Mouse (Mus musculus): ENCODE data around the gene Ankrd39. TPM values are rescaled to one million over a fixed set of nuclear protein-coding genes. Genes with fewer than 3 reads are reported as not detected.
A peak's percentile ranks its signal among the peaks of the same experiment; 100 is the strongest.
"Not testable (repeated sequence)": the region's sequence is repeated elsewhere in the genome, so short reads cannot be mapped to it uniquely, and the experiment has no call there.

The Ankrd39 gene
- total and polyA plus RNA-seq, 3 experiments: 6.2 to 11.1 (median 6.3) TPM

- Histone ChIP-seq H3K4me1 (ENCODE audit: control insufficient read depth, insufficient read depth, low read length) (peaks cover 2% of the 10 kb centered on the region; the same call in 1 of the 2 replicates), H3K27me3 (ENCODE audit: control insufficient read depth, insufficient read depth, low read length) (no peaks in the 10 kb centered on the region), H3K79me2 (replicated peaks; ENCODE audit: control insufficient read depth, insufficient read depth, low read length) (no peaks in the 10 kb centered on the region), H3K9ac (ENCODE audit: low read depth, low read length) (no peak overlapping the region), H3K4me3 (no peak overlapping the region), H3K36me3 (ENCODE audit: control insufficient read depth, insufficient read depth, low read length) (no peaks in the 10 kb centered on the region), H3K27ac (no peak overlapping the region)
- DNase-seq: no peak
- 94% methylated on average over 12 of the region's 12 CpGs for WGBS
- intact Hi-C loops (cut with DNase I): no loop called here
- no peak for TF ChIP-seq CTCF (IDR thresholded peaks at IDR 0.05)
- TF ChIP-seq POLR2A (IDR thresholded peaks at IDR 0.05; ENCODE audit: insufficient read depth, low read depth, low read length): no peak
- TF ChIP-seq EP300 (IDR thresholded peaks at IDR 0.05; ENCODE audit: insufficient read depth, low read depth, low read length): no peak
These were observed 6.4 kb downstream of the Ankrd39 start for GRCm38 (mm10) chr1:36540807-36541206.

DNA sequence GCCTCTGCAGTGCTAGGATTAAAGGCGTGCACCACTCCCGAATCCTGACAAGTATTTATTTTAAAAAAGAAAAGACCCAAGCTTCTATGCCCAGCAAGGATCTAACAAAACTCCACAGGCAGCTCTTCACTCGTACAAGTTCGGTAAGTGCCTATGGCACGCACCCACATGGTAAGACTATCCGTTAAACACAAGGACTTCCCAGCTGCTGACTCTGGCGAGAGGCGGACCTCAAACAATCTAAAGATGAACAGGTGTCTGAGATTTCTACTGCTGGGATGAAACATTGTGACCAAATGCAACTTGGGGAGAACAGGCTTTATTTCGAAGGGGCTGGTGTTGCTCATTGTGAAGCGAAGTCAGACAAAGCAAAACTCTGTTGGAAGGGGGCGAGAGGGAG lies 7.1 kb downstream of the Ankrd39 start:
- no peak for TF ChIP-seq EP300 (IDR thresholded peaks at IDR 0.05; ENCODE audit: insufficient read depth, low read depth, low read length)
- TF ChIP-seq CTCF (IDR thresholded peaks at IDR 0.05): no peak
- no peak for TF ChIP-seq POLR2A (IDR thresholded peaks at IDR 0.05; ENCODE audit: insufficient read depth, low read depth, low read length)
- no peaks in the 10 kb centered on the region for H3K36me3 ChIP-seq (ENCODE audit: control insufficient read depth, insufficient read depth, low read length)
- H3K4me3 ChIP-seq: no peak overlapping the region
- peaks cover 3% of the 10 kb centered on the region; the same call in 1 of the 2 replicates for H3K4me1 ChIP-seq (ENCODE audit: control insufficient read depth, insufficient read depth, low read length)
- peak overlapping the region; percentile 68 for H3K27ac ChIP-seq
- WGBS: 94% methylated on average over 11 of the region's 11 CpGs
- intact Hi-C loops (cut with DNase I): no loop called here
- H3K9ac ChIP-seq (ENCODE audit: low read depth, low read length): no peak overlapping the region
- H3K79me2 ChIP-seq (replicated peaks; ENCODE audit: control insufficient read depth, insufficient read depth, low read length): no peaks in the 10 kb centered on the region
- no peak for DNase-seq
- H3K27me3 ChIP-seq (ENCODE audit: control insufficient read depth, insufficient read depth, low read length): no peaks in the 10 kb centered on the region

GRCm38 (mm10) chr1:36539186-36539585 lies 8.1 kb downstream of the Ankrd39 start, which contains the start of gene Gm42417:
TSS of gene Gm42417 (minus strand) at chr1:36539429.
- H3K36me3 ChIP-seq (ENCODE audit: control insufficient read depth, insufficient read depth, low read length): no peaks in the 10 kb centered on the region
- intact Hi-C loops (cut with DNase I): no loop called here
- 55% methylated on average over 9 of the region's 9 CpGs for whole genome bisulfite sequencing
- H3K27ac ChIP-seq: peak within 1 kb of the TSS; percentile 75
- no peak within 1 kb of the TSS for H3K4me3 ChIP-seq
- no peak within 1 kb of the TSS for H3K9ac ChIP-seq (ENCODE audit: low read depth, low read length)
- TF ChIP-seq CTCF (IDR thresholded peaks at IDR 0.05) (no peak), EP300 (IDR thresholded peaks at IDR 0.05; ENCODE audit: insufficient read depth, low read depth, low read length) (peak; percentile 88)
- H3K79me2 ChIP-seq (replicated peaks; ENCODE audit: control insufficient read depth, insufficient read depth, low read length): no peaks in the 10 kb centered on the region
- peak; percentile 77 to 88 for DNase-seq
- H3K4me1 ChIP-seq (ENCODE audit: control insufficient read depth, insufficient read depth, low read length): peaks cover 3% of the 10 kb centered on the region; the same call in 1 of the 2 replicates
- H3K27me3 ChIP-seq (ENCODE audit: control insufficient read depth, insufficient read depth, low read length): no peaks in the 10 kb centered on the region

- Histone ChIP-seq H3K4me3 (no peak overlapping the region), H3K79me2 (replicated peaks; ENCODE audit: control insufficient read depth, insufficient read depth, low read length) (no peaks in the 10 kb centered on the region), H3K27me3 (ENCODE audit: control insufficient read depth, insufficient read depth, low read length) (no peaks in the 10 kb centered on the region), H3K27ac (peak overlapping the region; percentile 75), H3K9ac (ENCODE audit: low read depth, low read length) (no peak overlapping the region), H3K4me1 (ENCODE audit: control insufficient read depth, insufficient read depth, low read length) (peaks cover 3% of the 10 kb centered on the region; the same call in 1 of the 2 replicates), H3K36me3 (ENCODE audit: control insufficient read depth, insufficient read depth, low read length) (no peaks in the 10 kb centered on the region)
- TF ChIP-seq CTCF (IDR thresholded peaks at IDR 0.05) (no peak), POLR2A (IDR thresholded peaks at IDR 0.05; ENCODE audit: insufficient read depth, low read depth, low read length) (no peak), EP300 (IDR thresholded peaks at IDR 0.05; ENCODE audit: insufficient read depth, low read depth, low read length) (no peak)
- intact Hi-C loops (cut with DNase I): no loop called here
- WGBS: 60% methylated on average over 4 of the region's 4 CpGs
- DNase-seq: no peak
These were observed 8.5 kb downstream of the Ankrd39 start for GRCm38 (mm10) chr1:36538727-36539126.

DNA sequence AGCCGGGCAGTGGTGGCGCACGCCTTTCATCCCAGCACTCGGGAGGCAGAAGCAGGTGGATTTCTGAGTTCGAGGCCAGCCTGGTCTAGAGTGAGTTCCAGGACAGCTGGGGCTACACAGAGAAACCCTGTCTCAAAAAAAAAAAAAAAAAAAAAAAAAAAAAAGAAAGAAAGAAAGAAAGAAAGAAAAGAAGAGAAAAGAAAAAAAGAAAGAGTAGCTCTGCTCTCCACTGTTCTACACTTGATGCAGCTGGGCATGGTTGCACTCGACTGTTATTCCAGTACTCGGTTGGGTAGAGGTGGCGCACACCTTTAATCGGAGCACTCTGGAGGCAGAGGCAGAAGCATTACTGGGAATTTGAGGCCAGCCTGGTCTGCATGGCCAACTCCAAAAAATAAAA lies 10.5 kb downstream of the Ankrd39 start, which contains the start of gene Ankrd23:
Gene Ankrd23 (minus strand): TSS at position 101 of the 400 bp plus-strand sequence.
- H3K27me3 ChIP-seq (ENCODE audit: control insufficient read depth, insufficient read depth, low read length); H3K4me1 ChIP-seq (ENCODE audit: control insufficient read depth, insufficient read depth, low read length); H3K4me3 ChIP-seq; H3K79me2 ChIP-seq (replicated peaks; ENCODE audit: control insufficient read depth, insufficient read depth, low read length); H3K9ac ChIP-seq (ENCODE audit: low read depth, low read length); DNase-seq; H3K36me3 ChIP-seq (ENCODE audit: control insufficient read depth, insufficient read depth, low read length); intact Hi-C loops (cut with DNase I): not testable (repeated sequence)
- WGBS: 85% methylated on average over 9 of the region's 9 CpGs
- H3K27ac ChIP-seq: peak within 1 kb of the TSS; percentile 89

- WGBS: 47% methylated on average over 8 of the region's 8 CpGs
- Histone ChIP-seq H3K27me3 (ENCODE audit: control insufficient read depth, insufficient read depth, low read length) (no peaks in the 10 kb centered on the region), H3K36me3 (ENCODE audit: control insufficient read depth, insufficient read depth, low read length) (no peaks in the 10 kb centered on the region), H3K9ac (ENCODE audit: low read depth, low read length) (no peak overlapping the region), H3K79me2 (replicated peaks; ENCODE audit: control insufficient read depth, insufficient read depth, low read length) (no peaks in the 10 kb centered on the region), H3K4me3 (no peak overlapping the region), H3K4me1 (ENCODE audit: control insufficient read depth, insufficient read depth, low read length) (peaks cover 5% of the 10 kb centered on the region; the same call in 1 of the 2 replicates), H3K27ac (peak overlapping the region; percentile 89)
- intact Hi-C loops (cut with DNase I): no loop called here
- DNase-seq: no peak
- TF ChIP-seq CTCF (IDR thresholded peaks at IDR 0.05) (no peak), EP300 (IDR thresholded peaks at IDR 0.05; ENCODE audit: insufficient read depth, low read depth, low read length) (0 out of 2 replicates have a peak, but pooled peaks have one; percentile 3)
These were observed 10.9 kb downstream of the Ankrd39 start for GRCm38 (mm10) chr1:36536397-36536728.
